Mouse (Mus musculus) erythroblast, embryonic 14.5 days (primary cell): ENCODE data around the gene St5. TPM values are rescaled to one million over a fixed set of nuclear protein-coding genes. Genes with fewer than 3 reads are reported as not detected.

ENCODE experiments used
- H3K27me3 ChIP-seq: 2 replicates; pipeline ENCODE4 v1.6.1; 2012; ENCODE audit warnings: inconsistent platforms; ENCODE audit not compliant: control insufficient read depth
- H3K36me3 ChIP-seq: 2 replicates; pipeline ENCODE4 v1.6.1; 2012; ENCODE audit warnings: mild to moderate bottlenecking, inconsistent platforms; ENCODE audit not compliant: control insufficient read depth
- H3K4me1 ChIP-seq: 2 replicates; pipeline ENCODE4 v1.6.1; 2012; ENCODE audit warnings: inconsistent platforms; ENCODE audit not compliant: control insufficient read depth
- H3K4me3 ChIP-seq: replicated peaks from 2 replicates; pipeline ENCODE3; 2012; ENCODE audit warnings: moderate library complexity, mild to moderate bottlenecking, inconsistent platforms
- H3K9me3 ChIP-seq: 2 replicates; pipeline ENCODE4 v1.6.1; 2012; ENCODE audit warnings: low read length, inconsistent platforms, mixed read lengths; ENCODE audit not compliant: control insufficient read depth
- GATA1 ChIP-seq: IDR thresholded peaks from 2 replicates; pipeline ENCODE4 v1.6.1; 2012; ENCODE audit warnings: low read length, inconsistent platforms, mixed read lengths
- TAL1 ChIP-seq: IDR thresholded peaks from 3 replicates; pipeline ENCODE4 v1.6.1; 2012; ENCODE audit warnings: low read length, inconsistent platforms, mixed read lengths
- polyA plus RNA-seq: library from polyadenylated mRNA; stranded (reverse); fragments of >175 nt; gene quantifications from 2 replicates; pipeline ENCODE4 v1.2.3, GENCODE M21; 2012

Gene St5
- polyA plus RNA-seq, 1 experiment, result 1.3 TPM

GRCm38 (mm10) chr7:109620288-109620687, 83.1 kb downstream of the St5 start:
- Histone ChIP-seq H3K36me3 (peaks cover 2% of the 10 kb centered on the region; the same call in 1 of the 2 replicates), H3K27me3 (no peaks in the 10 kb centered on the region), H3K4me3 (no peak overlapping the region), H3K9me3 (no peaks in the 10 kb centered on the region; the same call in 1 of the 2 replicates), H3K4me1 (peaks cover 69% of the 10 kb centered on the region)
- TF ChIP-seq GATA1 (no peak), TAL1 (no peak)

GRCm38 (mm10) chr7:109618721-109619120, 84.7 kb downstream of the St5 start:
- Histone ChIP-seq H3K27me3 (no peaks in the 10 kb centered on the region), H3K9me3 (no peaks in the 10 kb centered on the region; the same call in 1 of the 2 replicates), H3K36me3 (peaks cover 2% of the 10 kb centered on the region; the same call in 1 of the 2 replicates), H3K4me1 (peaks cover 70% of the 10 kb centered on the region), H3K4me3 (no peak overlapping the region)
- TF ChIP-seq GATA1 (no peak), TAL1 (no peak)

GRCm38 (mm10) chr7:109617838-109618237, 85.6 kb downstream of the St5 start:
- peaks cover 4% of the 10 kb centered on the region for H3K36me3 ChIP-seq
- no peaks in the 10 kb centered on the region for H3K27me3 ChIP-seq
- H3K9me3 ChIP-seq, result no peaks in the 10 kb centered on the region; the same call in 1 of the 2 replicates
- H3K4me1 ChIP-seq, result peaks cover 70% of the 10 kb centered on the region
- no peak overlapping the region for H3K4me3 ChIP-seq
- TF ChIP-seq TAL1 (no peak), GATA1 (no peak)

GRCm38 (mm10) chr7:109616034-109616979, 87.1 kb downstream of the St5 start:
- peak overlapping the region; percentile 58 for H3K4me3 ChIP-seq
- H3K9me3 ChIP-seq, result no peaks in the 10 kb centered on the region; the same call in 1 of the 2 replicates
- TF ChIP-seq TAL1 (no peak), GATA1 (no peak)
- peaks cover 5% of the 10 kb centered on the region for H3K36me3 ChIP-seq
- H3K4me1 ChIP-seq, result peaks cover 70% of the 10 kb centered on the region
- no peaks in the 10 kb centered on the region for H3K27me3 ChIP-seq

- Histone ChIP-seq H3K27me3 (no peaks in the 10 kb centered on the region), H3K9me3 (no peaks in the 10 kb centered on the region; the same call in 1 of the 2 replicates), H3K4me3 (peak overlapping the region; percentile 58), H3K36me3 (peaks cover 5% of the 10 kb centered on the region), H3K4me1 (peaks cover 74% of the 10 kb centered on the region)
- TF ChIP-seq TAL1 (no peak), GATA1 (no peak)
Observed at GRCm38 (mm10) chr7:109615601-109616000, 87.8 kb downstream of the St5 start.

- no peak overlapping the region for H3K4me3 ChIP-seq
- no peaks in the 10 kb centered on the region for H3K27me3 ChIP-seq
- H3K4me1 ChIP-seq, result peaks cover 79% of the 10 kb centered on the region
- H3K9me3 ChIP-seq, result no peaks in the 10 kb centered on the region; the same call in 1 of the 2 replicates
- peaks cover 5% of the 10 kb centered on the region for H3K36me3 ChIP-seq
- TF ChIP-seq GATA1 (no peak), TAL1 (no peak)
Observed at GRCm38 (mm10) chr7:109614939-109615338, 88.5 kb downstream of the St5 start.

GRCm38 (mm10) chr7:109613531-109614021, 89.8 kb downstream of the St5 start:
- H3K4me3 ChIP-seq, result no peak overlapping the region
- no peaks in the 10 kb centered on the region for H3K9me3 ChIP-seq
- H3K27me3 ChIP-seq, result no peaks in the 10 kb centered on the region
- H3K36me3 ChIP-seq, result peaks cover 3% of the 10 kb centered on the region
- TF ChIP-seq GATA1 (no peak), TAL1 (no peak)
- H3K4me1 ChIP-seq, result peaks cover 82% of the 10 kb centered on the region

DNA sequence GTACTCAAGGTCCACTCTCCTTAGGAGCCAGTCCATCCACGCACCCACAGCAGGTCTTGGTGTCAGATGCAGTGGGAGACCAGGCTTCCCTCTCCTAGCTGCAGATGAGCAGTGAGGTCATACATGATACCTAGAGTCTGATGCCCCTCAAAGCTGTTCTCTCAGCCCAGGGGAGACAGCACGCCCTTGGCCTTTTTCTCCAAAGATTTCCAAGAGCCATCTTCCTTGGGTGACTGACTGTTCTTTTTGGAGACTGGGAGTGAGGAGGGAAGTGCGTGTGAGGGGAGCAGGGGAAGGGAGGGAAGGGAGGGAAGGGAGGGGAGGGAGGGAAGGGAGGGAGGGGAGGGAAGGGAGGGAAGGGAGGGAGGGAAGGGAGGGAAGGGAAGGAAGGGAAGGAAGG, 90.4 kb downstream of the St5 start:
- peaks cover 80% of the 10 kb centered on the region for H3K4me1 ChIP-seq
- no peaks in the 10 kb centered on the region for H3K9me3 ChIP-seq
- no peaks in the 10 kb centered on the region for H3K27me3 ChIP-seq
- TF ChIP-seq GATA1 (no peak), TAL1 (no peak)
- no peak overlapping the region for H3K4me3 ChIP-seq
- peaks cover 3% of the 10 kb centered on the region for H3K36me3 ChIP-seq

GRCm38 (mm10) chr7:109612531-109612930, 90.9 kb downstream of the St5 start:
- H3K4me3 ChIP-seq, result no peak overlapping the region
- peaks cover 80% of the 10 kb centered on the region for H3K4me1 ChIP-seq
- TF ChIP-seq TAL1 (no peak), GATA1 (no peak)
- H3K9me3 ChIP-seq, result no peaks in the 10 kb centered on the region
- peaks cover 3% of the 10 kb centered on the region for H3K36me3 ChIP-seq
- no peaks in the 10 kb centered on the region for H3K27me3 ChIP-seq
